Mouse (Mus musculus): ENCODE measurements around the gene Adgrv1. TPM values are rescaled to one million over a fixed set of nuclear protein-coding genes. Genes with fewer than 3 reads are reported as not detected.

Gene Adgrv1
- polyA plus RNA-seq, 1 experiment: 0.08 TPM

DNA sequence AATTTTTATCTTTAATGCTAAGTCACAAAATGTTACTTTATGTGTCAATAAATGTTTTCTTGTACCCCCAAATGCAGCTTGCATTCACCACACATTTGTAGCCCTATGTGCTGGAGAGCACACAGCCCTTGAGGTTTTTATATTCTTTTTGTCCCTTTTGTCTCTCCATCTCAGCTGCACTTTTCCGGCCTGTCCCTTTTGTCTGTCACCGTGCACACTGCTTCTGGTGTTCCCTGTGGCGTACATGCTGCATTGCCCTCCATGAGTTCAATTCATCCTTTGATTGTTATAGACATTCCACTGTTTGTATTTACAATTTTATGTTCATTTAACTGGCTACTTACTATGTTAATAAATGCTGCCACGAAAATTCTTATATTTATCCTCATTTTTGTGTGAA is 183.3 kb downstream of the Adgrv1 start:
- no peaks in the 10 kb centered on the region for H3K36me3 ChIP-seq (ENCODE audit: control insufficient read depth, insufficient read depth, low read length)
- H3K4me3 ChIP-seq (ENCODE audit: low read depth, low read length): no peak overlapping the region
- WGBS: 80% methylated on average over 4 of the region's 4 CpGs
- TF ChIP-seq CTCF (IDR thresholded peaks at IDR 0.05; ENCODE audit: extremely low read depth, insufficient read length, insufficient replicate concordance, low read depth, low read length): no peak
- no peak for TF ChIP-seq POLR2A (IDR thresholded peaks at IDR 0.05; ENCODE audit: low read depth, low read length)
- H3K27ac ChIP-seq (ENCODE audit: insufficient read depth, low read depth, low read length): no peak overlapping the region
- no peaks in the 10 kb centered on the region for H3K4me1 ChIP-seq (ENCODE audit: control insufficient read depth, insufficient read depth, insufficient read length, low read length)
- H3K27me3 ChIP-seq (ENCODE audit: control insufficient read depth, insufficient read depth, low read length): no peaks in the 10 kb centered on the region

DNA sequence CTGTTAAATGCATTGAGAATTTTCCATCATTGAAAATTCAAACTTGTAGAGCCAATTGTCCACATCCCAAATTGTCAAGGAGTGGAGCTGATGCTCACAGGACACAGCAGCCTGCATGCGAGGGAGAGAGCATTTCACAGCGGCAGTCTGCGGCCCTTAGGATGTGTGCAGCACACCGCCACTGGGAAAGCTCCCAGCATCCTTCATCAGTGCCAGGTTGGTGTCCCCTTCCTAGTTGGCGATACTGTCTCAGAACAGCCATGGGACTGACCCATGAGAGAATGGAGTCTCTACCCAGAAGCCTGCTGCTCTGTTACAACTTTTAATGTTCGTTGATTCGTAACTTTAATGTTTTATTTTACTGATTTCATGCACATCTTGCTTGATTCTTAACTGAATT is 183.8 kb downstream of the Adgrv1 start:
- no peaks in the 10 kb centered on the region for H3K36me3 ChIP-seq (ENCODE audit: control insufficient read depth, insufficient read depth, low read length)
- no peaks in the 10 kb centered on the region for H3K27me3 ChIP-seq (ENCODE audit: control insufficient read depth, insufficient read depth, low read length)
- no peaks in the 10 kb centered on the region for H3K4me1 ChIP-seq (ENCODE audit: control insufficient read depth, insufficient read depth, insufficient read length, low read length)
- WGBS: 89% methylated on average over 7 of the region's 7 CpGs
- no peak overlapping the region for H3K27ac ChIP-seq (ENCODE audit: insufficient read depth, low read depth, low read length)
- H3K4me3 ChIP-seq (ENCODE audit: low read depth, low read length): no peak overlapping the region
- TF ChIP-seq POLR2A (IDR thresholded peaks at IDR 0.05; ENCODE audit: low read depth, low read length): no peak
- TF ChIP-seq CTCF (IDR thresholded peaks at IDR 0.05; ENCODE audit: extremely low read depth, insufficient read length, insufficient replicate concordance, low read depth, low read length): no peak

DNA sequence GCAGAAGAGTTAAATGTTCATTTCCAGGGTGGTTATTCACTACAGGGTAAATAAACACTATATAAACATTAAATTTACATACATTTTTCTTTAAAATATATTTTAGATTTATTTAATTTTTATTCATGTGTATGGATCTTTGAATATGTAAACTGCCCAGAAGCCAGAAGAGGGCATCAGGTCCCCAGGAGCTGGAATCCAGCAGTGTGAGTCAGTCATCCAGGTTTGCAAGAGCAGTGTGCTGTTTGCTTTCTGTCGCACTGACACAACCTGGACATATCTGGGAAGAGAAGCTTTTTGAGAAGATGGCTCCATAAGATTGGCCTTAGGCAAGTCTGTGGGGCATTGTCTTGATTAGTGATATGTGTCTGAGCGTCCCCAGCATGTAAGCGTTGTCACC is 191.5 kb downstream of the Adgrv1 start:
- 58% methylated on average over 3 of the region's 3 CpGs for WGBS

DNA sequence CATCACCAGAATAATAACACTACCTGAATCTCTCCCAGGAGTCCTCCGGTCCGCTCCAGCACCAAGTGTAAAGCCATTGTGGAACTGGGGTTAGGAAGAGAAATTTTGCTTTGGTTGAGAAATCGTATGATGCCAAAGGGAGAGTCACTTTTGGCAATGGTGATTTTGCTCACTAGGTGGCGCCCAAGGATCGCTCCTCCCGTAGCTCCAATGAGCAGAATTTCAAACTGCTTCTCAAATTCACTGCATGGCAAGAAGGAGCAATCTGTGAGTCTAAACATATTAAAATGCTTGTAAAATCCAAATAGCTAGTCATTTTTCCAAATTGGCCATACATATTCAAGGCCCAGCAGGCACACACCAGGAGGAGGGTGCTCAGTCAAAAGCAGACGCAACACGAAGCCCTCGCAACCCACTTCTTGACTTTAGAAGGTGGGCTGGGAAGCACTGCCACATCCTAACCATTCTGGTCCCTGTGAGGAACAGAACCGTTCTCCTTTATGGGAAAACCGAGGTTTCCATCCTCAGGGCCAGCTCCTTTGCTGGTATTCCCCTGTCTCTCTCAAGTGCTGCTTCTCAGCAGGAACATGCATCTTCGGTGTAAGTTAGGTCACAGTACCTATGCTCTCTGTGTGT is 193.4 kb downstream of the Adgrv1 start:
- Histone ChIP-seq H3K4me3 (ENCODE audit: low read depth, low read length) (no peak overlapping the region), H3K27me3 (ENCODE audit: control insufficient read depth, insufficient read depth, low read length) (no peaks in the 10 kb centered on the region; the same call in 1 of the 2 replicates), H3K36me3 (ENCODE audit: control insufficient read depth, insufficient read depth, low read length) (no peaks in the 10 kb centered on the region), H3K4me1 (ENCODE audit: control insufficient read depth, insufficient read depth, insufficient read length, low read length) (no peaks in the 10 kb centered on the region), H3K27ac (ENCODE audit: insufficient read depth, low read depth, low read length) (no peak overlapping the region)
- TF ChIP-seq CTCF (IDR thresholded peaks at IDR 0.05; ENCODE audit: extremely low read depth, insufficient read length, insufficient replicate concordance, low read depth, low read length) (peak; percentile 77; the same call in 1 of the 2 replicates), POLR2A (IDR thresholded peaks at IDR 0.05; ENCODE audit: low read depth, low read length) (no peak)
- 40% methylated on average over 12 of the region's 12 CpGs for WGBS

More for the DNA sequence above, 191.5 kb downstream of the Adgrv1 start:
- no peaks in the 10 kb centered on the region; the same call in 1 of the 2 replicates for H3K27me3 ChIP-seq (ENCODE audit: control insufficient read depth, insufficient read depth, low read length)
- H3K36me3 ChIP-seq (ENCODE audit: control insufficient read depth, insufficient read depth, low read length): no peaks in the 10 kb centered on the region
- no peaks in the 10 kb centered on the region for H3K4me1 ChIP-seq (ENCODE audit: control insufficient read depth, insufficient read depth, insufficient read length, low read length)
- H3K27ac ChIP-seq (ENCODE audit: insufficient read depth, low read depth, low read length): no peak overlapping the region
- H3K4me3 ChIP-seq (ENCODE audit: low read depth, low read length): no peak overlapping the region
- no peak for TF ChIP-seq POLR2A (IDR thresholded peaks at IDR 0.05; ENCODE audit: low read depth, low read length)
- TF ChIP-seq CTCF (IDR thresholded peaks at IDR 0.05; ENCODE audit: extremely low read depth, insufficient read length, insufficient replicate concordance, low read depth, low read length): no peak

DNA sequence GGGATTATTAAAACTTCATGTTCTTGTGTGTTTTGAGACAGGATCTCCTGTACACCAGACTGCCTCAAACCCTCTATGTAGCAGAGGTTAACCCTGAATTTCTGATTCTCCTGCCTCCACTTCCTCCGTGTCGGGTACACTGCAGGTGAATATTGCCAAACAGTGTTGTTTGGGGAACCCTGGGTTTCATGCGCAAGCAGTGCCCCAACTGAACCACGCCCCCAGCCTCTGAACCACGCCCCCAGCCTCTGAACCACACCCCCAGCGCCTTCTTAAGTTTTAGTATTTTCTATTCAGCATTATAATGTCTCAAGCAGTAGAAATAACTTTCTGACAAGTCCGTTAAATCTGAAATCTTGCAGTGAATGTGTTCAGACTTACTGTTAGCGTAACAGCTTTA is 195.9 kb downstream of the Adgrv1 start:
- 45% methylated on average over 8 of the region's 8 CpGs for WGBS
- no peak for TF ChIP-seq POLR2A (IDR thresholded peaks at IDR 0.05; ENCODE audit: low read depth, low read length)
- no peak for TF ChIP-seq CTCF (IDR thresholded peaks at IDR 0.05; ENCODE audit: extremely low read depth, insufficient read length, insufficient replicate concordance, low read depth, low read length)
- H3K4me1 ChIP-seq (ENCODE audit: control insufficient read depth, insufficient read depth, insufficient read length, low read length): no peaks in the 10 kb centered on the region

DNA sequence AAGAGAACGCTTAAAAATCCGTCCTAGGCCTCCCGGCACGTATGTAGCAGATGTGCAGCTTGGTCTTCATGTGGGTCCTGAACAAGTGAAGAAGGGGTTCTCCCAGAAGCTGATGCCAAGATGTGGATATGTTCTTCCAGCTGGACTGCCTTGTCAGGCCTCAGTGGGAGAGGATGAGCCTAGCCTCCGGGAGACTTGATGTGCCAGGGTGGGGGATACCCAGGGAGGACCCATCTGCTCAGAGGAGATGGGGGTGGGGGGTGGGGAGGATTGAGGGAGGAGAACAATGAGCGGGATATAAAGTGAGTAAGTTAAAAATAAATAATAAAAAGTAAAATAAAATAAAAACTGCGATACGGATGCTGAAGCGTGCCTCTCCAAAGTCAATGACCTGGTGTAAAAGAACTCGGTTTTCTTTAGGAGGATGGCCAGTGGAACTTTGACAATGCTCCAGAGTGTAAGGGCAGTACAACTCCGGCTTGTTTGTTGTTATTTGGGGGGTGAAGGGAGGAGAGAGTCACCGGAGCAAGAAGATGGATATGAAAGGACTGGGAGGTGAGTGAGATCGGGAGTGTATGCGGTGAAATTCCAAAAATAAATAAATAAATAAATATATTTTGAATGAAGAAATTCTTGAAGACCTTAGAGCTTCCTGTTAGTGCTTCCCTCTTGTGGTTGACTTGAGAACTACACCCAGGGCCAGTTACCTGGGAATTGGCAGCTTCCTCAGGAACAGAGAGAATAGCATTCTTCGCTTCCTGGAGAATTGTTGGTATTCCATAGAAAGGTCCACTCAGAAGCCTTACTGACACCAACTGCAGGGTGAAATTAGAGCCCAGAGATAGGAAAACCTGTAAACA is 205.8 kb downstream of the Adgrv1 start:
- TF ChIP-seq CTCF (IDR thresholded peaks at IDR 0.05; ENCODE audit: extremely low read depth, insufficient read length, insufficient replicate concordance, low read depth, low read length): no peak
- no peak for TF ChIP-seq POLR2A (IDR thresholded peaks at IDR 0.05; ENCODE audit: low read depth, low read length)
- H3K4me1 ChIP-seq (ENCODE audit: control insufficient read depth, insufficient read depth, insufficient read length, low read length): no peaks in the 10 kb centered on the region
- no peaks in the 10 kb centered on the region for H3K27me3 ChIP-seq (ENCODE audit: control insufficient read depth, insufficient read depth, low read length)
- H3K27ac ChIP-seq (ENCODE audit: insufficient read depth, low read depth, low read length): no peak overlapping the region
- no peaks in the 10 kb centered on the region for H3K36me3 ChIP-seq (ENCODE audit: control insufficient read depth, insufficient read depth, low read length)
- 63% methylated on average over 15 of the region's 15 CpGs for WGBS
- H3K4me3 ChIP-seq (ENCODE audit: low read depth, low read length): no peak overlapping the region

More for the DNA sequence above, 195.9 kb downstream of the Adgrv1 start:
- H3K4me3 ChIP-seq (ENCODE audit: low read depth, low read length): no peak overlapping the region
- H3K36me3 ChIP-seq (ENCODE audit: control insufficient read depth, insufficient read depth, low read length): no peaks in the 10 kb centered on the region
- H3K27ac ChIP-seq (ENCODE audit: insufficient read depth, low read depth, low read length): no peak overlapping the region
- no peaks in the 10 kb centered on the region; the same call in 1 of the 2 replicates for H3K27me3 ChIP-seq (ENCODE audit: control insufficient read depth, insufficient read depth, low read length)

DNA sequence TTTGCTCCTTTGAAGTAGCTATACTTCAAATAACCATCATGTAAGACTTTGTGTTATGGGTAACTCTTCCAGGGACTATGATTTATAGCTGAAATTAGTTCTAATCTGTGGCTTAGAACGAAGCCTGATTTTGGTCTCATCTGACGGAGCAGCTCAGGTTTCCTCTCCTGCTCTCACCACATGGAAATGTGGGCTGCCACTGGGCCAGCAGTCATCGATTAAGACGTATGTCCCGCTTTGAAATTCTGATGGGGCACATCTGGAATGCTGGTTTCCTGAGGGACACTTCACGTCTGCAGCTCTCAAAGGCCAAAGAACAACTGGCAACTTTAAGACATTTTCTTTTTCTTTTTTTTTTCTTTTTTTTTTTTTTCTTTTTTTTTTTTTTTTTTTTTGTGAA is 207.8 kb downstream of the Adgrv1 start:
- TF ChIP-seq CTCF (IDR thresholded peaks at IDR 0.05; ENCODE audit: extremely low read depth, insufficient read length, insufficient replicate concordance, low read depth, low read length): no peak
- no peak for TF ChIP-seq POLR2A (IDR thresholded peaks at IDR 0.05; ENCODE audit: low read depth, low read length)
- Histone ChIP-seq H3K4me1 (ENCODE audit: control insufficient read depth, insufficient read depth, insufficient read length, low read length) (no peaks in the 10 kb centered on the region), H3K4me3 (ENCODE audit: low read depth, low read length) (no peak overlapping the region), H3K36me3 (ENCODE audit: control insufficient read depth, insufficient read depth, low read length) (no peaks in the 10 kb centered on the region), H3K27me3 (ENCODE audit: control insufficient read depth, insufficient read depth, low read length) (no peaks in the 10 kb centered on the region), H3K27ac (ENCODE audit: insufficient read depth, low read depth, low read length) (no peak overlapping the region)
- 81% methylated on average over 6 of the region's 6 CpGs for WGBS
